Mouse (Mus musculus) MEL (cell line): ENCODE results near the gene Fbxo4. TPM values are rescaled to one million over a fixed set of nuclear protein-coding genes. Genes with fewer than 3 reads are reported as not detected.
A peak's percentile ranks its signal among the peaks of the same experiment; 100 is the strongest.

ENCODE experiments used
- DNase-seq: peaks from one replicate; pipeline ENCODE4 v3.0.0; 2011; ENCODE audit warnings: low read depth, low spot score
- H3K27ac ChIP-seq: 2 replicates; pipeline ENCODE4 v1.5.1; 2012; ENCODE audit warnings: low read depth, mild to moderate bottlenecking, control low read depth, low read length, moderate library complexity; ENCODE audit not compliant: control insufficient read depth
- H3K27me3 ChIP-seq, 2 experiments: fragments of 150-350 bp in 1 of 2; sonication (generic) in 1 of 2; 2 replicates each; pipeline ENCODE4 v1.6.1; 2012; ENCODE audit warnings: low read length in 2 of 2, mild to moderate bottlenecking in 2 of 2, improper control_type of control experiment in 1 of 2, moderate library complexity in 1 of 2; ENCODE audit not compliant: insufficient read depth in 2 of 2, control insufficient read depth in 1 of 2
- H3K36me3 ChIP-seq, 2 experiments: 2 replicates each; pipeline ENCODE4 v1.6.1; 2012 to 2014; ENCODE audit warnings: low read length in 2 of 2, improper control_type of control experiment in 1 of 2, inconsistent platforms in 1 of 2, mild to moderate bottlenecking in 1 of 2; ENCODE audit not compliant: insufficient read depth in 2 of 2, control insufficient read depth in 1 of 2
- H3K4me1 ChIP-seq, 2 experiments: fragments of 150-350 bp in 1 of 2; sonication (generic) in 1 of 2; 2 replicates each; pipeline ENCODE4 v1.6.1; 2012; ENCODE audit warnings: low read length in 2 of 2, improper control_type of control experiment in 1 of 2, mild to moderate bottlenecking in 1 of 2; ENCODE audit not compliant: insufficient read depth in 2 of 2, control insufficient read depth in 1 of 2
- H3K4me3 ChIP-seq, 2 experiments: fragments of 150-350 bp in 1 of 2; sonication (generic) in 1 of 2; 2 replicates each; pipeline ENCODE4 v1.5.1; 2012; ENCODE audit warnings: low read depth in 2 of 2, low read length in 2 of 2, mild to moderate bottlenecking in 2 of 2, moderate library complexity in 2 of 2, control low read depth in 1 of 2, improper control_type of control experiment in 1 of 2; ENCODE audit not compliant: control insufficient read depth in 1 of 2, insufficient read depth in 1 of 2
- H3K79me2 ChIP-seq: 2 replicates; pipeline ENCODE4 v1.6.1; 2012; ENCODE audit warnings: mild to moderate bottlenecking, low read length, moderate library complexity; ENCODE audit not compliant: control insufficient read depth, poor library complexity, insufficient read depth
- H3K9ac ChIP-seq: 2 replicates; pipeline ENCODE4 v1.6.1; 2012; ENCODE audit warnings: low read depth, mild to moderate bottlenecking, control low read depth, low read length, moderate library complexity; ENCODE audit not compliant: control insufficient read depth, poor library complexity, severe bottlenecking
- H3K9me3 ChIP-seq: fragments of 150-350 bp; sonication (generic); replicated peaks from 2 replicates; pipeline ENCODE4 v1.6.1; 2012; ENCODE audit warnings: mild to moderate bottlenecking, low read length, improper control_type of control experiment, moderate library complexity; ENCODE audit not compliant: insufficient read depth
- CHD1 ChIP-seq: IDR thresholded peaks from 2 replicates; pipeline ENCODE4 v1.6.1; 2012; ENCODE audit warnings: low read depth, mild to moderate bottlenecking, inconsistent platforms, low read length, improper control_type of control experiment
- CTCF ChIP-seq, 3 experiments: IDR thresholded peaks in 2 of 3; conservative IDR thresholded peaks in 1 of 3; 2 replicates each; pipeline ENCODE4 v1.5.1; 2011 to 2012; ENCODE audit warnings: low read length in 3 of 3, low read depth in 2 of 3, mild to moderate bottlenecking in 2 of 3, improper control_type of control experiment in 1 of 3, inconsistent platforms in 1 of 3, mixed read lengths in 1 of 3, moderate library complexity in 1 of 3; ENCODE audit not compliant: control insufficient read depth in 1 of 3, insufficient read depth in 1 of 3, poor library complexity in 1 of 3, severe bottlenecking in 1 of 3
- E2F4 ChIP-seq: IDR thresholded peaks from 2 replicates; pipeline ENCODE4 v1.6.1; 2011; ENCODE audit warnings: low read depth, low read length, improper control_type of control experiment, borderline replicate concordance
- ETS1 ChIP-seq: IDR thresholded peaks from 2 replicates; pipeline ENCODE4 v1.6.1; 2012; ENCODE audit warnings: low read depth, mild to moderate bottlenecking, inconsistent platforms, low read length, improper control_type of control experiment, moderate library complexity
- JUND ChIP-seq: IDR thresholded peaks from 2 replicates; pipeline ENCODE4 v1.6.1; 2011; ENCODE audit warnings: low read depth, mild to moderate bottlenecking, improper control_type of control experiment, low read length
- MXI1 ChIP-seq: IDR thresholded peaks from 2 replicates; pipeline ENCODE4 v1.6.1; 2011; ENCODE audit warnings: mild to moderate bottlenecking, low read depth, low read length, improper control_type of control experiment
- MYB ChIP-seq: IDR thresholded peaks from 2 replicates; pipeline ENCODE4 v1.6.1; 2011; ENCODE audit warnings: mild to moderate bottlenecking, low read depth, low read length, improper control_type of control experiment
- NELFE ChIP-seq: IDR thresholded peaks from 2 replicates; pipeline ENCODE4 v1.6.1; 2011; ENCODE audit warnings: low read depth, low read length, improper control_type of control experiment
- NRF1 ChIP-seq: IDR thresholded peaks from 2 replicates; pipeline ENCODE4 v1.6.1; 2014; ENCODE audit warnings: low read depth, mild to moderate bottlenecking, inconsistent platforms, low read length, improper control_type of control experiment, moderate library complexity; ENCODE audit not compliant: poor library complexity, insufficient read depth, severe bottlenecking
- RAD21 ChIP-seq: IDR thresholded peaks from 2 replicates; pipeline ENCODE4 v1.6.1; 2011; ENCODE audit warnings: mild to moderate bottlenecking, low read depth, low read length, improper control_type of control experiment
- RCOR1 ChIP-seq: IDR thresholded peaks from 2 replicates; pipeline ENCODE4 v1.6.1; 2012; ENCODE audit warnings: low read depth, mild to moderate bottlenecking, inconsistent platforms, low read length, improper control_type of control experiment
- SMC3 ChIP-seq: IDR thresholded peaks from 2 replicates; pipeline ENCODE4 v1.6.1; 2011; ENCODE audit warnings: low read depth, low read length, improper control_type of control experiment
- TAL1 ChIP-seq: IDR thresholded peaks from 2 replicates; pipeline ENCODE4 v1.6.1; 2012; ENCODE audit warnings: mild to moderate bottlenecking, inconsistent platforms, low read length, moderate library complexity, mixed read lengths
- TBP ChIP-seq: IDR thresholded peaks from 2 replicates; pipeline ENCODE4 v1.8.0; 2011; ENCODE audit warnings: low read depth, low read length, improper control_type of control experiment
- ZC3H11A ChIP-seq: IDR thresholded peaks from 2 replicates; pipeline ENCODE4 v1.6.1; 2012; ENCODE audit warnings: low read depth, mild to moderate bottlenecking, inconsistent platforms, low read length, improper control_type of control experiment
- ZNF384 ChIP-seq: IDR thresholded peaks from 2 replicates; pipeline ENCODE4 v1.6.1; 2012; ENCODE audit warnings: low read depth, mild to moderate bottlenecking, inconsistent platforms, low read length, improper control_type of control experiment
- polyA plus RNA-seq, 2 experiments: library from polyadenylated mRNA; stranded (reverse) in 1 of 2; unstranded in 1 of 2; fragments of >175 nt in 1 of 2; fragments of >200 nt in 1 of 2; gene quantifications; 2 replicates each; pipeline versions ENCODE4 v1.2.1 to v1.2.4; 2012; ENCODE audit warnings: low replicate concordance in 2 of 2, low read depth in 1 of 2; ENCODE audit not compliant: insufficient read length in 2 of 2, insufficient read depth in 1 of 2, missing spikeins in 1 of 2
- total RNA-seq: library from RNA; depleted of rRNA; stranded (reverse); fragments of 300-350 nt; gene quantifications from 2 replicates; pipeline ENCODE4 v1.2.3, GENCODE M21; 2012

Gene Fbxo4
- total and polyA plus RNA-seq, 3 experiments = 7.4 to 8.0 TPM; not detected in 1

- Histone ChIP-seq H3K27ac (no peak overlapping the region), H3K36me3 (no peaks in the 10 kb centered on the region), H3K27me3 (no peaks in the 10 kb centered on the region; a peak in 1 of 4 replicates), H3K9ac (no peak overlapping the region), H3K4me1 (no peaks in the 10 kb centered on the region), H3K4me3 (no peak overlapping the region), H3K9me3 (no peaks in the 10 kb centered on the region), H3K79me2 (no peaks in the 10 kb centered on the region)
- TF ChIP-seq NELFE (no peak), SMC3 (peak; percentile 81), RAD21 (peak; percentile 92), CTCF (IDR thresholded peaks at IDR 0.05 in 2 of 3, conservative IDR thresholded peaks at IDR 0.05 in 1 of 3; ENCODE audit: control insufficient read depth in 1 of 3, insufficient read depth in 1 of 3, low read depth in 2 of 3, low read length in 3 of 3, poor library complexity in 1 of 3, severe bottlenecking in 1 of 3) (peak; percentile 34 to 82 (median 54)), ZC3H11A (peak; percentile 88), E2F4 (no peak), TAL1 (no peak), MYB (no peak), ZNF384 (no peak)
- peak; percentile 73 for DNase-seq
Observed at GRCm38 (mm10) chr15:3957982-3958381, 21.4 kb downstream of the Fbxo4 start.

GRCm38 (mm10) chr15:3954971-3955370 lies 24.4 kb downstream of the Fbxo4 start:
- H3K27ac ChIP-seq = no peak overlapping the region
- no peaks in the 10 kb centered on the region for H3K36me3 ChIP-seq
- TF ChIP-seq ZNF384 (no peak), CHD1 (no peak), ETS1 (no peak), TBP (no peak), MXI1 (no peak), NRF1 (no peak), RCOR1 (no peak), CTCF (IDR thresholded peaks at IDR 0.05 in 2 of 3, conservative IDR thresholded peaks at IDR 0.05 in 1 of 3; ENCODE audit: control insufficient read depth in 1 of 3, insufficient read depth in 1 of 3, low read depth in 2 of 3, low read length in 3 of 3, poor library complexity in 1 of 3, severe bottlenecking in 1 of 3) (no peak), ZC3H11A (no peak)
- H3K79me2 ChIP-seq = no peaks in the 10 kb centered on the region
- H3K4me3 ChIP-seq = no peak overlapping the region
- H3K4me1 ChIP-seq = no peaks in the 10 kb centered on the region
- H3K27me3 ChIP-seq = no peaks in the 10 kb centered on the region; a peak in 1 of 4 replicates
- no peaks in the 10 kb centered on the region for H3K9me3 ChIP-seq
- no peak for DNase-seq
- no peak overlapping the region for H3K9ac ChIP-seq

- Histone ChIP-seq H3K4me3 (no peak overlapping the region), H3K79me2 (no peaks in the 10 kb centered on the region), H3K27me3 (no peaks in the 10 kb centered on the region), H3K9ac (no peak overlapping the region), H3K9me3 (no peaks in the 10 kb centered on the region), H3K4me1 (no peaks in the 10 kb centered on the region), H3K27ac (no peak overlapping the region), H3K36me3 (no peaks in the 10 kb centered on the region)
- no peak for DNase-seq
- TF ChIP-seq JUND (no peak), SMC3 (peak; percentile 38), CTCF (IDR thresholded peaks at IDR 0.05 in 2 of 3, conservative IDR thresholded peaks at IDR 0.05 in 1 of 3; ENCODE audit: control insufficient read depth in 1 of 3, insufficient read depth in 1 of 3, low read depth in 2 of 3, low read length in 3 of 3, poor library complexity in 1 of 3, severe bottlenecking in 1 of 3) (peak in 1 of 3 experiments; percentile 27; a peak in 1 of 6 replicates)
Observed at GRCm38 (mm10) chr15:3938132-3938531, 41.2 kb downstream of the Fbxo4 start.
